Mouse (Mus musculus) testis, postnatal 10 days (tissue): ENCODE measurements around the gene Ms4a6d.
"Not testable (repeated sequence)": the region's sequence is repeated elsewhere in the genome, so short reads cannot be mapped to it uniquely, and the experiment has no call there.

Experiments used
- DNase-seq: peaks from one replicate; pipeline ENCODE4 v3.0.0; 2021; ENCODE audit warnings: low spot score

Gene Ms4a6d

GRCm38 (mm10) chr19:11554726-11555125, 49.9 kb downstream of the Ms4a6d start:
- no peak for DNase-seq

- DNase-seq = no peak
Measured at GRCm38 (mm10) chr19:11547911-11548310, 56.7 kb downstream of the Ms4a6d start.

GRCm38 (mm10) chr19:11544383-11544782, 60.3 kb downstream of the Ms4a6d start:
- DNase-seq = not testable (repeated sequence)

- DNase-seq = not testable (repeated sequence)
Measured at GRCm38 (mm10) chr19:11540166-11540821, 64.4 kb downstream of the Ms4a6d start.

- peak; percentile 53 for DNase-seq
Measured at GRCm38 (mm10) chr19:11537336-11537735, 67.3 kb downstream of the Ms4a6d start.
